Mouse (Mus musculus) retina, postnatal 7 days (tissue): ENCODE data around the gene Gpr176.
A peak's percentile ranks its signal among the peaks of the same experiment; 100 is the strongest.
"Not testable (repeated sequence)": the region's sequence is repeated elsewhere in the genome, so short reads cannot be mapped to it uniquely, and the experiment has no call there.

ENCODE experiments used
- DNase-seq: peaks from one replicate; pipeline ENCODE4 v3.0.0-alpha.2; 2012; ENCODE audit warnings: low read depth, low spot score

Gpr176 gene

DNA sequence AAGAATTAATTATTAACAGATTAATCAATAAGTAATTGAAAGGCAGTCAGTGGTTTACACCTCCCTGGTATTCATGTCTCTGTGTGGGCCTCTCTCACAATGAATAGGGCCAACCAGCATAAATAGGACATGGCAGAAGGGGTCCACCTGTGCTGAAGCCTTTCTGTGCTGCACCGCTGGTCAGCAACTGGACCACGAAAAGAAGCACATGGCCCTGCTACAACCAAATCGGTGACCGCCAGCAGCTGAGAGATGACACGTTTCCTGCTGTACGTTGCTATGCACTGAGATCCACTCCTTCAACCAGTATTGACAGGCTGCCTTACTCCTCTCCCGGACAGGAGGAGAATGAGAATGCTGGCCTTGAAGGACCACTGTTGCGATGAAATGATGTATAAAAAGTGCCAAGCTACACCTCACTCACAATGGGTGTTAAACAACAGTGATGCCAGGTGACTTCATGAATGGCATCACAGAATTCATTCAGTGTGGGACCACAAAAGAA is 72.1 kb downstream of the Gpr176 start:
- DNase-seq, result no peak

- DNase-seq, result no peak
Measured at GRCm38 (mm10) chr2:118299981-118300380, 73.2 kb downstream of the Gpr176 start.

GRCm38 (mm10) chr2:118298601-118299000 is 74.6 kb downstream of the Gpr176 start:
- DNase-seq, result no peak

DNA sequence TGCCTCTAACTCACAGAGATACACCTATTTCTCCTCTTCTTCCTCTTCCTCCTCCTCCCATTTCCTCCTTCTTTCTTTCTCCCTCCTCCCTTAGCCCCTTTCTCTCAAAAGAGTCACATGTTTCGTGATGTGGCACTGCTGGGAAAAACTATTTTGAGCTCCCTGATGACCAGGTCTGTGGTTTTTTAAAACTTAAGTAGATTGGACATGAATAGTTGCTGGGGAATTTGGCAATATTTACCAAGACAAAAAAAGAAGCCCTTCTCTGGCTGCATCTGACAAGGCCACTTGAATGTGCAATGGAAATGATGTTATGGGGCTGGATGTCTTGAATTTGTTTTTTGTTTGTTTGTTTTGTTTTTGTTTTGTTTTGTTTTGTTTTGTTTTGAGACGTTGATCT is 75.3 kb downstream of the Gpr176 start:
- no peak for DNase-seq

- DNase-seq, result no peak
Measured at GRCm38 (mm10) chr2:118295505-118295904, 77.7 kb downstream of the Gpr176 start.

- no peak for DNase-seq
Measured at GRCm38 (mm10) chr2:118293583-118293982, 79.6 kb downstream of the Gpr176 start.

DNA sequence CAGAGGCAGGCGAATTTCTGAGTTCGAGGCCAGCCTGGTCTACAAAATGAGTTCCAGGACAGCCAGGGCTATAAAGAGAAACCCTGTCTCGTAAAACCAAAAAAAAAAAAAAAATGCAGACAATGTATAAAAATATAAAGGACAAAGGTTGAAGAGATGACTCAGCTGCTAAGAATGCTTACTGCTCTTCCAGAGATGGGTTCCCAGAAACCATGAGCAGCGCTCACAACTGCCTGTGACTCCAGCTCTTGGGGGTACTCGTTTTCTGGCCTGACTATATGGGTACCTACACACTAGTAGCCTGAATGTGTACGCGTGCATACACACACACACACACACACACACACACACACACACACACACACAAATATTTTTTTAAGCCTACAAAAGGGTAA is 84.2 kb downstream of the Gpr176 start:
- not testable (repeated sequence) for DNase-seq

DNA sequence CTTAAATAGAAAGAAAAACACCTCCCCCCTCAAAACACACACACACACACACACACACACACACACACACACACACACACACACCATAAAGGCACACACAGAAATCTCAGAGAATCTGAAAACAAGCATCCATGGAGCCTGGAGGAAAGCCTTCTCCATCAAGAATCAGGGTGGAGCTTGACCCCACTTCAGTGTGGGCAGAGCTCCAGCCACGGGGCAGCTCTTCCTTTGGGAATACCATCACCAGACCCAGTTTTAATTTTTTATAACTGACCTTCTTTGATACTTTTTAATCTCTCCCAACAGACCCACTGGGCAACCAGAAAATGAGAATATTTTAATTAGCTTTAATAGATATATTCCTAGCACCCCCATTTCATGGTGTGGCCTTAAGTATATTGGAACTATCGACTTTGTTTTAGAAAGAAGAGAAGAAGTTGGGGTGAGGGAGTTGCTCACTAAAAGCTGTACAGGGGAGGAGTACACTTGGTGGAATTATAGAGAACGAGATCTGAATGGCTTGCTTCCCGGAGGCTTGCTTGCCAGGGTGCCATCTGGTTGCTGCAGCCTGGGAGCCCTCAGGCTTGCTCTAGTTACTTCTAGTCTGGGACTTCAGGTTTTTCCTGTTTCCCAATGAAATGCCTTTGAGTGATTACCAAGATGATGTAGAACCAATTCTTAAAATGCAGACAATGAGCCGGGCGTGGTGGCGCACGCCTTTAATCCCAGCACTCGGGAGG is 84.7 kb downstream of the Gpr176 start:
- DNase-seq, result no peak

DNA sequence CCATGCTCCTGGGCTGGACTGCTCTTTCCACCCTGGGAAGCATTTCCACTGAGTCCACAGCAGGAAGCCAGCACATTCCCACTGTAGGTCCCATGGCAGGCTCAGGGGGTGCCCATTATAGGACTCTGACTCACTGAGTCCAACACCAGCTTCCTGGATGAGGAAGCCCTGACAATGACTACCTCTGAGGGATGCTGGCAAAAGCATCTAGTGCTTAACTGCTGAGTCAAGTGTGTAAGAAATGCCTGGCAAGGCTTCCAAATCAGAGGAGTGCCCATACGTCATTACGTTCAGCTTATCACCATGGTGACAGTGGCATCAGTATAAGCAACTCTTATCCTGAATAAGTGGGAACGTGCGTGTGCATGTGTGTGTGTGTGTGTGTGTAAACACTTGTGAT is 85.5 kb downstream of the Gpr176 start:
- no peak for DNase-seq

DNA sequence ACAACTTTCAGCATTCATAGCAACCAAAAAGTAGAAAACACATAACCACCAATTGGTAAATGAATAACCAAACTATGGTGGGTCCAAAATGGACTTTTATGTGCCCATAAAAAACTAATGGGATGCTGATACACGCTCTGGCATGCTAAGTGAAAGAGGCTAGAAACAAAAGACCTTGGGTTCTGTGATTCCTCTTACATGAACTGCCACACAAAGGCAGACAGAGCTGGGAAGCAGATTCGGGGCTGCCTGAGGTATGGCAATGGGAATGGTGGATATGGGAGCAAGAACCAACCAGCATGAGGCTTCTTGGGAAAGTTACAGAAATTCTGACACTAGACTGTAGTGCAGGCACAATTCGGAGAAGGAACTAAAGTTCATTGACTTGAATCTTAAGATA is 90.8 kb downstream of the Gpr176 start:
- no peak for DNase-seq

DNA sequence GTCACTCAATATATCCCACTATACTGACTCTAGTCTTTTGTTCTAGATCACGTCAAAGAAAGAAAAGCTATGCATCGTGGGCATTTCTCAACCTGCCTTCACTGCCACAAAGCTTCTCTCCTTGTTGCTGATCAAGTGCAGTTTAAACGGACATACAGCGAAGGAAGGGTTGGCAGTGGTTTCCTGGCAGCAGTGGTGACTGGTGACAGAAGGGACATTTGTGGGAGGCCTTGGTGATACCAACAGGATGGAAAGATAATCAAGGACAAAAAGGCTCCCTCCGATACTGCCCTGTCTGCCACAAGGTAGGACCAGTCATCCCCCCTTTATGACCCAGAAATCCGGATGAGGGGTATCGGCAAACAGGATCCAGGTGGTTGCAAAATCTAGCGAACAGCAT is 95.0 kb downstream of the Gpr176 start:
- DNase-seq, result no peak

- DNase-seq, result no peak
Measured at GRCm38 (mm10) chr2:118271606-118272005, 101.6 kb downstream of the Gpr176 start.

- DNase-seq, result no peak
Measured at GRCm38 (mm10) chr2:118270213-118270612, 103.0 kb downstream of the Gpr176 start.

DNA sequence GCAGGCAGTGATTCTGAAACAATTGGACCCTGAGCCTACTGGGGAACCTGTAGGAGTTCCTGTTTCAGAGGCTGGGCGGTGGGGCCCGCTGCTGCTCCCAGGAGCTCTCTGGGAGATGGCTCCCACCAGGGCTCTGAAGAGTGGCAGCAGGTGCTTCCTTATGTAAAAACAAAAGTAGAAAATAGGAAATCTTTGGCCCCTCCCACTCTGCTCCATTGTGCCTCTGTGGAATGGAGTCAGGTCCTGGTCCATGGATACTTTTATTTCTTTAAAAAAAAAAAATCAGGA is 109.4 kb downstream of the Gpr176 start:
- DNase-seq, result no peak

DNA sequence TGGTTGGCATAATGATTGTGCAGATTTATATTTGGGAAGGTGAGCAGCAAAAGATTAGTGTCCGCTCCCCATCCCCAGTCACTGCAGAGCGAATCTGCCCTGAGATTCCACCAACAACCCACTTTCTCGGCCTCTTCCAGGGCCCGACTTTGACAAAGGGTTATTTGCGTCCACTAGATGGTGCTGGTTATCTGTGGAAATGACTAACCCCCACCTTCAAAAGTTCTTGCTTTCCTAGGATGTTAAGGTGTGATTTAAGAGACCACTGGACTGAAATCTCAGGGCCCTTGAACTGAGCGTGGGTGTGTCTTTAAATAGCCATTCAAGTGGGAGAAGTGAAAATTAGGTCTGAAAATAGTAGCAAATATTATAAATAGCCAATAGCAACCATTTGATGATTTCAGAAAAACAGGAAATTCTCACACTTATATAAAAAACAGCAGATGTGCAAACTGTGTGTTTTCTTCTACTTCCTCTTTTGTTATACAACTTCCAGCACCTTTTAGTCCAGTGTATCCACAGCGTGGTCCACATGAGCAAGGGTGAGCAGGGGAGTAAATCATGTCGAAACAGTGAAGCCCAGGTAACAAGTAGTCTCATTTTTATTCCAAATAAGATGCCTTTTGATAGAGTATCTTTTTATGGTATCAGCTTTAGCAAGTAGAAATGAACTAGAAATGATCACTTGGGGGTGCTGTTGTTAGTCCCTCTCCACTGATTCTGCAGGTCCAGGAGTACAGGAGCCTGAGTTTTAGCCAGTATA is 109.9 kb downstream of the Gpr176 start:
- DNase-seq, result peak; percentile 54

GRCm38 (mm10) chr2:118262673-118263072 is 110.5 kb downstream of the Gpr176 start:
- DNase-seq, result no peak

DNA sequence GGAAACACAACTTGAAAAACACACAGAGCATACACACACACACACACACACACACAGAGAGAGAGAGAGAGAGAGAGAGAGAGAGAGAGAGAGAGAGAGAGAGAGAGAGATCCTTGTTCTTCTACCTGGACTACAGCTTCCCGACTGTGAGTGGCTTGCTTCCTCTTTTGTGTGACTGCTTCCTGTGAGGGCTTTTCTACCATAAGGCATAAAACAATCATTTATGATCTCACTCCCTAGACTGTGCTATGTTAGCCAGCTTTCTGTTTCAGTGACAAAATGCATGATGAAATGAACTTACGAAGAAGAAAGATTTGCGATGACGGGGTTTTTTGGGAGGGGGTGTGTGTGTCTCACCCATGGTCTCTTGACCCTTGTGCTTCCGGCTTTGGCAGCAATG is 113.5 kb downstream of the Gpr176 start:
- no peak for DNase-seq

DNA sequence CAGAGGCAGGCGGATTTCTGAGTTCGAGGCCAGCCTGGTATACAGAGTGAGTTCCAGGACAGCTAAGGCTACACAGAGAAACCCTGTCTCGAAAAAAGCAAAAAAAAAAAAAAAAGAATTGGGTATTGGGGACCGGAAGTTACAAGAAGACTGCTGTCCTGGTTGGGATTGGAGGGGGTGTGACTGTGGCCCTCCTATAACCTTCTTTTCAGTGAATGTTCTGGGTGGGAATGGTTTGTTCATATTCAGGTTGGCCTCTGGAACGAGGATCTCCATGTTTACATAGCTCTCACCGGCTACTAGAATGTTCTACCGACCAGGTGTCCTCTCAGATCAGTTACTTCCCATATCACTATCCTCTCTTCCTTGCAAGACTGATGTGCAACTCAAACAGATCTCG is 116.1 kb downstream of the Gpr176 start:
- DNase-seq, result no peak

DNA sequence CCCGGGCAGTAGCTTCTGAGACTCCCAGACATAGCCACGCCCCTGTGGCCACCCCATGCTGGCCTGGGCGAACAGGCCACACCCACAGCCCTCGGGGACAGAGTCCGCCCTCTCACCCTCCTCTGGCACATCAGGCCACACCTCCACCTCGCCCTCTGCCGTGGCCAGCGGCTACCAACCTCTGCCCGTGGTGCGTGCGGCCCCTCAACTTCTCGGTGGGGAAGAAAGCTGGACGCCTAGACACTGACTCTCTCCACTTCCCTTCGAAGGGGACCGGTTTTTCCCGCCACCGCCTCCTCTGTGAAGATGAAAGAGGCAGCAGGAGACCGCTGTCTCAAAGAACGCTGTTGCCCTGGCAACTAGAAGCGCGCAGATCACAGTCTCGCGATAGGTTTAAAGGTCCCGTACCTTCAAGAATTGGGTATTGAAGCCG is 116.6 kb downstream of the Gpr176 start, which contains the start of gene Fsip1:
TSS of gene Fsip1 (minus strand) at position 346 of the 433 bp plus-strand sequence.
- peak; percentile 49 for DNase-seq

GRCm38 (mm10) chr2:118254516-118254915 is 118.7 kb downstream of the Gpr176 start:
- DNase-seq, result no peak

DNA sequence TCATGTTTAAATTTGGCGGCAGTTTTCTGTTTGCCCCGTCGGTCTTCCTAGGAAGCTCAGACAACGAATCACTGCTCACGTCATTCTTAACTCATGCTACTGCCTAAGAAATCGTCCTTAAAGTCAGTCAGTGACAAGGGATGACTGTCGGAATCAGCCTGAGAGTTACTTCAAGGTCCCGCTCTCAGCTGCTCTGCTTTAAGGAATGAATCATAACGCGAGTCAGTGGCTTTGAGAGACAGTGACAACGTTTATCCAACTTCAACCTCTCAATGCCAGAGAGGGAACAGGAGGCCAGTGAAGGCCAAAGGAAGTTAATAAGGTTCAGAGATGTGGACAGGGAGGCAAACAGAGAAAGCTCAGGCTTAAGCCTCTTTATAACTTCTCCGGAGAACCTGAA is 124.3 kb downstream of the Gpr176 start:
- no peak for DNase-seq

GRCm38 (mm10) chr2:118248016-118248415 is 125.2 kb downstream of the Gpr176 start:
- DNase-seq, result no peak

GRCm38 (mm10) chr2:118245914-118246313 is 127.3 kb downstream of the Gpr176 start:
- DNase-seq, result peak; percentile 61
